Mouse (Mus musculus) heart, adult 2 months (tissue): ENCODE results near the gene Epn1. TPM values are rescaled to one million over a fixed set of nuclear protein-coding genes. Genes with fewer than 3 reads are reported as not detected.

Experiments
- DNase-seq, 2 experiments: peaks; one replicate each; pipeline ENCODE4 v3.0.0; 2021
- H3K27ac ChIP-seq: fragments of 200-600 bp; 2 replicates; pipeline ENCODE4 v1.8.1; 2022
- H3K27me3 ChIP-seq: fragments of 200-500 bp; 2 replicates; pipeline ENCODE4 v1.6.1; 2012; ENCODE audit warnings: mild to moderate bottlenecking, low read length, inconsistent platforms, mixed read lengths; ENCODE audit not compliant: control insufficient read depth, insufficient read depth
- H3K36me3 ChIP-seq: fragments of 200-500 bp; 2 replicates; pipeline ENCODE4 v1.6.1; 2012; ENCODE audit warnings: low read length, inconsistent platforms; ENCODE audit not compliant: control insufficient read depth, insufficient read depth
- H3K4me1 ChIP-seq: fragments of 200-500 bp; 2 replicates; pipeline ENCODE4 v1.6.1; 2011; ENCODE audit warnings: low read length; ENCODE audit not compliant: control insufficient read depth, insufficient read depth
- H3K4me3 ChIP-seq: fragments of 200-600 bp; 2 replicates; pipeline ENCODE4 v1.8.1; 2022
- H3K79me2 ChIP-seq: fragments of 200-500 bp; replicated peaks from 2 replicates; pipeline ENCODE4 v1.6.1; 2012; ENCODE audit warnings: mild to moderate bottlenecking, inconsistent platforms, low read length, moderate library complexity, mixed read lengths; ENCODE audit not compliant: control insufficient read depth, insufficient read depth
- H3K9ac ChIP-seq: fragments of 200-500 bp; 2 replicates; pipeline ENCODE4 v1.6.1; 2012; ENCODE audit warnings: low read depth, mild to moderate bottlenecking, control low read depth, inconsistent platforms, low read length, mixed read lengths
- CTCF ChIP-seq: fragments of 200-600 bp; IDR thresholded peaks from 2 replicates; pipeline ENCODE4 v1.8.1; 2022; ENCODE audit warnings: antibody characterized with exemption, mild to moderate bottlenecking, moderate library complexity
- EP300 ChIP-seq: fragments of 200-500 bp; IDR thresholded peaks from 2 replicates; pipeline ENCODE4 v1.6.1; 2011; ENCODE audit warnings: low read depth, low read length, control low read depth; ENCODE audit not compliant: insufficient read depth
- POLR2A ChIP-seq: fragments of 200-500 bp; IDR thresholded peaks from 2 replicates; pipeline ENCODE4 v1.6.1; 2011; ENCODE audit warnings: mild to moderate bottlenecking, low read depth, low read length, control low read depth; ENCODE audit not compliant: insufficient read depth
- WGBS: fragments of 180-500 bp; shearing (Covaris S2); methylation state at CpG from one replicate; pipeline ENCODE4 v1.1.7; 2018; 5-methylcytosine and 5-hydroxymethylcytosine counted together
- intact Hi-C: fragments of 180-260 bp; cut with DNase I; formaldehyde crosslinking; loops from one replicate; pipeline ENCODE4 v1.15.1; 2025
- long read RNA-seq: library from polyadenylated mRNA; stranded (forward); transcript quantifications from one replicate; pipeline ENCODE4 v2.0.0, GENCODE M21; 2021
- polyA plus RNA-seq: library from polyadenylated mRNA; depleted of rRNA; stranded (reverse); fragments of >200 nt; gene quantifications from 2 replicates; pipeline ENCODE4 v1.2.3, GENCODE M21; 2012; rRNA removed
- total RNA-seq, 2 experiments: library from RNA; stranded (reverse); gene quantifications; 2 replicates each; pipeline ENCODE4 v1.2.3; 2021

Gene Epn1
- 100 to 1,000 TPM; 160 to 192 TPM for total RNA-seq
- 174 and 181 TPM in 2 replicates for polyA plus RNA-seq
- long read RNA-seq, transcript Epn1-202 (12 exons, 2,565 nt), result major isoform, 8 of 52 reads
- long read RNA-seq, partial matches to known transcripts, result 26 of 52 reads
- long read RNA-seq, other reads (novel, unspliced or antisense), result 17 of 52 reads

DNA sequence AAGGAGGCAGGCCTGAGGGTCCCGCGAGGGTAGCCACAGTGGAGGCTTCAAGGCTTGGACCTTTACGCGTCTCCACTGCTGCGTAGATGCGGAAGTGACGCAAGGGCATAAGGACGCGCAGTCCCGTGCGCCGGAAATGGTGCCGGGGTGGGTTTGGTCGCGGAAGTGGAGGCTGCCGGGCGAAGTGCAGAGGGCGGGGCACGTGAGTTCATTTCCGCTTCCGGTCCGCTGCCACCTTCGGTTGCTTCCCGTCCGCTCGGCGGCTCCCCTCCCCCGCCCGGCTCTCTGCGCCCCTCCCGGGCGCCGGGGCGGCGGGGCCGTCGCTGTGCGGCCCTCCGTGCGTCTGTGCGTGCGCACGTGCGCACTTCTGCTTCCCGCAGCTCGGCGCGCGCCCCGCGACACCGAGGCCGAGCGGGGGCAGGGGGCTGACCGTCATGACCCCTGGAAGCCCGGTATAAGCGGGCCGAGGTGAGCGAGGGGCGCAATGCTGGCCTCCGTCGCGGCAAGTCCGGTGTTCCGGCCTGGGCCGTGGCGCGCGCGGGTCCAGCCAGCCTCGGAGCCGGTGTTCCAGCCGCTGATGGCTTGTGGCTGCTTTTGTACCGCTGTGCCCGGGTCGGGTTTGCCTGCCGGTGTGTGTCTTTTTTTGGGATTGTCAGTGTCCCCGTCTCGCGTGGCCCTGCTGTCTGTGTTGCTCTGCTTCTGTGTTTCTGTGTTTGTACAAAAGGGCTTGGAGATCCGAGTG is at the start of gene Epn1:
Epn1 (plus strand) TSS at position 226 of the 742 bp plus-strand sequence.
- Histone ChIP-seq H3K36me3 (peaks cover 24% of the 10 kb centered on the region), H3K4me1 (peaks cover 6% of the 10 kb centered on the region), H3K79me2 (peaks cover 7% of the 10 kb centered on the region), H3K27ac (peak within 1 kb of the TSS; percentile 96), H3K9ac (peak within 1 kb of the TSS; percentile 91), H3K4me3 (peak within 1 kb of the TSS; percentile 95), H3K27me3 (no peaks in the 10 kb centered on the region)
- intact Hi-C loops, result loop anchor here (1.0 kb wide), 1 partner anchor 45 kb away; the partner anchor contains the start of gene Rasl2-9
- TF ChIP-seq CTCF (no peak), EP300 (peak; percentile 91), POLR2A (peak; percentile 86)
- WGBS, result under 1% methylated on average over 67 of the region's 81 CpGs
- DNase-seq, result peak; percentile 96 to 98

- H3K4me1 ChIP-seq, result no peaks in the 10 kb centered on the region
- DNase-seq, result no peak
- peaks cover 2% of the 10 kb centered on the region; the same call in 1 of the 2 replicates for H3K79me2 ChIP-seq
- no peak overlapping the region for H3K4me3 ChIP-seq
- no peak for TF ChIP-seq CTCF
- TF ChIP-seq POLR2A, result no peak
- TF ChIP-seq EP300, result no peak
- intact Hi-C loops, result no loop called here
- no peak overlapping the region for H3K27ac ChIP-seq
- no peak overlapping the region for H3K9ac ChIP-seq
- H3K27me3 ChIP-seq, result no peaks in the 10 kb centered on the region
- no peaks in the 10 kb centered on the region for H3K36me3 ChIP-seq
- WGBS, result 89% methylated on average over 63 of the region's 63 CpGs
Measured at GRCm38 (mm10) chr7:5030554-5031275, 49.3 kb upstream of the Epn1 start.

GRCm38 (mm10) chr7:5031496-5031895 is 48.5 kb upstream of the Epn1 start:
- intact Hi-C loops, result no loop called here
- Histone ChIP-seq H3K9ac (no peak overlapping the region), H3K36me3 (no peaks in the 10 kb centered on the region), H3K79me2 (peaks cover 2% of the 10 kb centered on the region; the same call in 1 of the 2 replicates), H3K4me3 (no peak overlapping the region), H3K4me1 (no peaks in the 10 kb centered on the region), H3K27ac (no peak overlapping the region), H3K27me3 (no peaks in the 10 kb centered on the region)
- DNase-seq, result no peak
- WGBS, result 87% methylated on average over 46 of the region's 46 CpGs
- TF ChIP-seq EP300 (no peak), POLR2A (no peak), CTCF (no peak)

DNA sequence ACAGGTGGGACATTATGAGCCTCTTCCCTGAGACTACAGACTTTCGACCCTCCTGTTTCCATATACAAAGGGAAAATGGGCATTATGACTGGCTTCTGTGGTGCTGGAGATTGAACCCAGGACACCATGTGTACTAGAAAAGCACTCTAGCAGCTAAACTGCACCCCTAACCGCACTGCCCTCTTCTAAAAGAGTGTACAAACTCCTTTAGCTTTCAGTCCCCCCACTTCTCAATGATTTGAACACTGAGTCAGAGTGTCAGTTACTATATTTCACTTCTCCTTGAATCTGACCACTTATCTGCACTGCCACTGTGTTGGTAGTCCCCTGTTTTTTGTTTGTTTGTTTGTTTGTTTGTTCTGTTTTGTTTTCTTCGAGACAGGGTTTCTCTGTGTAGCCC is 46.2 kb upstream of the Epn1 start, which contains the start of gene 4632433K11Rik:
4632433K11Rik (plus strand) TSS at position 301 of the 400 bp plus-strand sequence.
- Histone ChIP-seq H3K27me3 (no peaks in the 10 kb centered on the region), H3K79me2 (peaks cover 2% of the 10 kb centered on the region; the same call in 1 of the 2 replicates), H3K9ac (no peak within 1 kb of the TSS), H3K36me3 (no peaks in the 10 kb centered on the region; the same call in 1 of the 2 replicates), H3K4me1 (no peaks in the 10 kb centered on the region; the same call in 1 of the 2 replicates), H3K4me3 (no peak within 1 kb of the TSS), H3K27ac (no peak within 1 kb of the TSS)
- DNase-seq, result no peak
- intact Hi-C loops, result no loop called here
- no peak for TF ChIP-seq POLR2A
- TF ChIP-seq EP300, result no peak
- TF ChIP-seq CTCF, result no peak
- WGBS, result 88% methylated on average over 3 of the region's 3 CpGs

DNA sequence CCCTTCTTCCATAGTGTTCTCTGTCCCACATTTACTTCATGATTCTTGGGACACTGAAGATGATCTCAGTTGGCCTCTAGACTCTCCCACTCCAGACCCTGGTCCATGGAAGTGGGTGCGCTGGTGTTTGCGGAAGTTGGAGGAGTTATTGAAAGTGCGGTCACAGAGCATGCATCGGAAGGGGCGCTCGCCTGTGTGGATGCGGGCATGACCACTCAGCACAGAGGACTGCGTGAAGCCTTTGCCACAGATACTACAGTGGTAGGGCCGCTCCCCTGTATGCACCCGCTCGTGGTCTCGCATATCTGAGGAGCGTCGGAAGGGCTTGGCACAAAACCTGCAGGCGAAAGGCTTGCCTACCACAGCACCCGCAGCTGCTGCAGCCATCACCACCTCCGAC is 44.4 kb upstream of the Epn1 start:
- H3K27me3 ChIP-seq, result no peaks in the 10 kb centered on the region
- H3K4me1 ChIP-seq, result no peaks in the 10 kb centered on the region; the same call in 1 of the 2 replicates
- no peak overlapping the region for H3K9ac ChIP-seq
- H3K4me3 ChIP-seq, result no peak overlapping the region
- WGBS, result 94% methylated on average over 17 of the region's 17 CpGs
- H3K36me3 ChIP-seq, result no peaks in the 10 kb centered on the region; the same call in 1 of the 2 replicates
- DNase-seq, result no peak
- intact Hi-C loops, result loop anchor here (2.0 kb wide), 1 partner anchor 15 kb away; the partner anchor contains the start of gene Zfp580
- TF ChIP-seq POLR2A (no peak), CTCF (no peak), EP300 (no peak)
- no peak overlapping the region for H3K27ac ChIP-seq
- H3K79me2 ChIP-seq, result no peaks in the 10 kb centered on the region
